Mouse (Mus musculus): ENCODE results near the gene Cep295nl.

Cep295nl gene

DNA sequence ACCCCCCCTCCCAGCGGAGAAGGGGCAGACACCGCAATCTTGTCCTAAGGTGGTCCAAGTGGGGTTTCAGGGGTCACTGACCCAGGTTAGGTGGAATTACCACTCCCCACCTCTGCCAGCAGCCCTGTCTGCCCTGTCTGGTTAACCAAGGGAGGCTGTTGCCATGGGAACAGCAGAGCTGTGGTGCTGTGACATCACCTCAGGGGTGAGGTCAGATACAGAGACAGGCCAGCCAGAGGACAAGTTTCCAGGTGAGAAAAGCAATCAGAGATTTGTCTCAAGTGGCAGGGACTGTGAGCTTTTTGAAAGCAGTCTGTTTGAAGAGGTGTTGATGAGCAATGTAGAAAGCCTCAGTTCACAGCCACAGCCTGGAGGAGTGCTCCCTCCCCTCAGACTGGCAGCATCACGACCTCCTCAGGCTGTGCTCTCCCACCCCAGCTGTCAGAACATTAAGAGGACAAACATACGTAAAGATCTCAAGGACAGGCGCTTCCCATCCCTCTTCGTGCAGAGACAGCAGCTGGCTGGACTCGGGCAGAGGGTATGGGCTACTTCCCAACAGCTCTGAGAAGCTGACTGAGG, at the start of gene Cep295nl:
Cep295nl (minus strand) TSS at position 101 of the 582 bp plus-strand sequence.
- DNase-seq, result no peak

DNA sequence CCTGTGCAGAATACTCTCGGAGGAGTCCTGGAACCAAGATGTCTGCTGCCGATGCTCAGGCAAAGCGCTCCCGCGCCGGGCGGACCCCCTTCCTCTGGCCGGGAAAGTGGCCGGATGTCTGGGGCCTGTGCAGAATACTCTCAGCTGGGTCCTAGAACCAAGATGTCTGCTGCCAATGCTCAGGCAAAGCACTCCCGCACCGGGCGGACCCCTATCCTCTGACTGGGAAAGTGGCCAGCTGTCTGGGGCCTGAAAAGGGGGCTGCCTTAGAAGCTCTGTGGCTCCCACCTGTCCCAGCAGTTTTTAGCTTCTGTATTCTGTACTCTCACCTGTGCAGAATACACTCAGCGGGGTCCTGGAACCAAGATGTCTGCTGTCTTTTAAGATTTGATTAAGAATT, 45.5 kb upstream of the Cep295nl start:
- DNase-seq, result peak; percentile 75

DNA sequence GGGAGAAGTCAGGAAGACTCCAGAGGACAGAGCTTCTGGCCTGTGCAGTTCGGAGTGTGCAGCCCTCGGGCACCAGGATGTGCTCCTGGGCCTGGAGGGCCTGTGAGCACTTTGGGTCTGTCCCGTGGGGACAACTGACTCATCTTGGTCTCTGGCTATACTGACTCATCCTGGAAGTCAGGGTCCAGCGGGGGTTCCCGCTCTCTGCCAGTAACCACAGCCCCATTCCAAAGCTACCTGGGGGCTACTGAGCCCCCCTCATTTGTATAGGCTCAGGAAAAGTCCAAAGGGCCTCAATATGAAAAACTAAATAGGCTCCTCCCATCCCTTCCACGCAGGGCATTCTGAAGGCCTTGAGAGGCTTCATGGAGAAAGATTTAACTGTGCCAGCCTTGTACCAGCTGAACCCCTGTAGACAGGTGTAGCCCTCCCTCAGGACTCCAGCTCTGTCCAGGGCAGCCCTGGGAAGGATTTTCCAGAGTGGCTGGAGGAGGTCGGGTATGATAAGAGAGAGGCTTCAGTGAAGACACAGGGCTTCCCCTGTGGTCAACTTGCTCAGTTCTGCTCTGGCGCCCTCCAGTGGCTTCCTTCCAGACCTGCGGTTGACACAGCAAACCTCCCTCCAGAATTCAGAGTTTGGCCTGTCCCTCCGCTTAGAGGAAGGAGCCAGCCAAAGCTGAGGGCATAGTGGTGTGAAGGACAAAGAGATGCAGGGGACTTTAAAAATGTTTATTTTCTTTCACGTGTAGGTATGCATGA, 37.1 kb upstream of the Cep295nl start:
- peak; percentile 97 for DNase-seq

DNA sequence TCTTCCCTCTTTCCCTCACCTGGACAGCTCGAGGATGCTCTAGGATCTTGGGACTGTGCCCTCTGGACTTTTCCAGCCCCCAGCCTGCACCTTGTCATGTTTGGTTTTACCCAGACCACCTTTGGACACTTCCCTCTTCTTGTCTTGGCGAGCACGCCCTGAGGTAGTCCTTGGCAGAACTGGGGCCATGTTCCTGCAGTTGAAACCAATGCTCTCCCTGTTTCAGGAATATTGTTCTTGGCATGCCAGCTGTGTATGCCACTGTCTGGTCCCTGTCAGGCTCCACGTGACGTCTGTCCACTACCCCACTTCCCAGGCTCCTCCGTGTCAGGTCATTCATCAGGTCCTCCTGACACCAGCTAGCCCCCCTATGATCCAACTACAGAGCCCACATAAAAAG, 36.4 kb upstream of the Cep295nl start:
- DNase-seq, result peak; percentile 92

DNA sequence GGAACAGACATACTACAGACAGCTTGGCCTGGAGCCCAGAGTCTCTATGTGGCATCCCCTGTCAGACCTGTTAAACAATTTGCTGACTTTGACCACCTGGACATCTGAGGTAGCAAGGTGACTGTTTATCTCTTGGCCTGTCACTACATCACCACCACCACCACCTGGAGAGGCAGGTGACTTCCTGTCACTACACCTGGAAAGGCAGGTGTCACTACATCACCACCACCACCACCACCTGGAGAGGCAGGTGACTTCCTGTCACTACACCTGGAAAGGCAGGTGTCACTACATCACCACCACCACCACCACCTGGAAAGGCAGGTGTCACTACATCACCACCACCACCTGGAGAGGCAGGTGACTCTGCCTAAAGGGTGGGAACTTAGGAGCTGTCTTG, 34.0 kb upstream of the Cep295nl start:
- DNase-seq, result peak; percentile 88

DNA sequence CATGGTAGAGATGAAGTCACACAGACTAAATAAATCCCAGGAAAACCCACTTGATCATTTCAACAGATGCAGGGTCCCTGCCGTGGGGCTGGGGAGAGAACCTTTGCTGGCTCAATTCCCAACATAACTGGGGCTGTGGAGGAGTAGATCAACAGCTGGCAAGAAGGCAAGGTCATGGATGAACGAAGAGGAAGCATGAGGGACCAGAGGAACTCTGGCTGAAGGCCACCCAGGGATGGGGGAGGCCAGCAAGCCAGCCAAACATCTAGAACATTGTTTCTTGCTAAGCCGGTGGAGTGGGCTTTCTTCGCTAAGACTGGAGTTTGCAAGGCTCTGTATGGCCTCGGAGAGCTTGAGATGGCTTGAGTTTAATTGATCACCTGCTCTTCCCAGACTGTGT, 33.6 kb upstream of the Cep295nl start:
- DNase-seq, result peak; percentile 89

DNA sequence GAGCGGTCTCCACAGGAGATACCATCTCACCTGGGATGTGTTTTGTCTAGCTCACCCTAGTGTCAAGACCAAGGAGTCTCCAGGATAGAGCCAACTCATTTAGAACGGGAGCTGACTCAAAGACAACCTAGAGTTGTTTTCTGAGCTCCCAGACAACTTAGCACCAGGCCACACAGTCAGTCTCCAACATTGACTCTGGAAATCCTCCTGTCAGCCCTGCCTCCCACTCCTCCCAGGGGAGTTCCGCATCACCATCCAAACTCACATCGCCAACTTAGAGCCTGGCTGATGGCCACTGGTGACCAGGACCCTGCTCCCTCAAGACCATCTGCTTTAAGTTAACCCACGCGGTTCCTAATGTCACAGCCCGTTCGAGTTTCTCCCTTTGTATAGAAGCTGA, 33.2 kb upstream of the Cep295nl start:
- DNase-seq, result peak; percentile 80

DNA sequence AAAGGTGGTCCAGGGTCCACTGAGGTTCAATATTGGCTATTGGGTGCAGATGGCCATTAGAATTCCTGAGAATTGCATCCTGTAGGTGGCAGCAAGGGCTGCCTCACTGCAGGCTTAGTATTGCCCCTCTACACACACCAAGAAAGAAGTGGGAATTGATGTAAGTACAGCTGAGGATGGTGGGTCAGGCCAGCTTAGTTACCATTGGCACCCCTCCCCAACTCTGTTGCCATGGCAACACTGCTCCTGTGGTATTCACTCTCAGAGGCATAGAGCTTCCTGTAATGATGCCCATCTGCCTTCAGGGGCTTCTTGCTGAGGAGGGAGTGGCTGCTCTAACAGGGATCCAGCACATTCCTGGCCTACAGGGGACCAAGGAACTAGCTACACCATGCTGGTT, 32.7 kb upstream of the Cep295nl start:
- DNase-seq, result peak; percentile 85

DNA sequence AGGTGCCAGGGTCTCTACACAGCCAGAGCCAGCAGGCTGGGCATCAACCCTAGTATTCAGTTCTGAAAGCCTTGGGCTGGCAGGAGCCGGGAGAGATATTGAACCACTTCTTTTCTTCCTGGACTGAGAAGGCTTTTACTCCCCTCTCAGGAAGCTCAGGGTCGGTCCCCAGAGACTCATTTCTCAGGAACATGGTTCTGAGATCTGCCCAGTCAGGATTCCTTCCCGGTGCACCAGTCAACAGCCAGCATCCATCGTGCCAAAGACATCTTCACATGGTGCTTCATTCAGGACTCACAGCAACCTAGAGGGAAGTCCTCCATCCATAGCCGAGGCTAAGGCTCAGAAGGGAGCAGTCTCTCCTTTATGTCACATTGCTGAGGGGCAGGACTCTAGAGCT, 32.2 kb upstream of the Cep295nl start:
- DNase-seq, result peak; percentile 82

DNA sequence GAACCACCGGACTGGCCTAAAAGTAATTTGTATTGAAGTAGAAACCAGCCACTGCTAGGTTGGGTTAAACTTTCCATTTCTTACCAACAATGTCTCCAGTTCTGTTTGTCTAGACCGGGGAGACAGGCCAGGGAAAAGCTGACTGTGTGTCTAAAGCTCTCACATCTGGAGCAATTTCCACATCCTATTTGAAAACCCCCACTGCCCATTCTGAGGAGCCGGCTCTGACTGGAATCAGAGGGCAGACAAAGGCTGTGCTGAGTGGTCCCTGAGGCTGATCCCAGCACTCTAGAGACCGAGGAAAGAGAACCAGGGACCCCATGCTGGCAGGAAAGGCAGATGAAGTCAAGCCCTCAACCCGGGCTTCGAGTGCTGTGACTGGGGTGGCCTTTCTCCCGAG, 30.3 kb upstream of the Cep295nl start:
- DNase-seq, result peak; percentile 78

DNA sequence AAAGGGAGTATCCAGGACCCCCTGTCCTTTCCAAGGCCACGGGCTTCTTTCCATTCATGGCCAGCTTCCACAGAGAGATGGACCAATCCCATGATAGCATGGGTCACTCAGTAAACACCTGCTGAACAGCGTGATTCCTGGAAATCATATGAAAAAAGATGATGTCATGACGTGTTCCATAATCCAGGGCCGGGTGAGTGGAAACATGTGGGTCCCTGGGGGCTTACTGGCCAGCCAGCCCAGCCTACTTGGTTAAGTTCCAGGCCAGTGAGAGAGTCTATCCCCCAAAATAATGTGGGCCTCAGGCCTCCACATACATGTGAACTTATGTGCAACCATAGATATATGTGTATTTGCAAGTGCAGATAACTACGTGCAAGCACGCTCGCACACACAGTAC, 29.6 kb upstream of the Cep295nl start:
- peak; percentile 93 for DNase-seq

DNA sequence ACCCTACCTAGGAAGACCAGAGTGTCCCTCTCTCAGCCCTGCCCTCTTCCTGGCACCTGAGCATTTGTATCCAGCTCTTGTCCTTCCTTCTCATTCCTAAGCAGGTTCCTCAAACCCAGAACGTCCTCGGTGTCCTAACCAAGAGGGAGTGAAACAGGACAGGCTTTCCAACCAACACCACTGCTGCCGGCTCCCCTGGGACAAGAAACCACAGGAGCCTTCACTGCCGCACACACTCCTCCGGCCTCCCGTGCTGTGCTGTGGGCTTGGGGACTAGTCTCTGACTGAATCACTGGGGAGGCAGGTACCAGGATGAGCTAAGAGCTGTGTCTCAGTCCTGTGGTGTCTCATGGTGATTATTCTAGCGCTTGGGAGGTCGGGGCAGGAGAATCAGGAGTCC, 27.4 kb upstream of the Cep295nl start:
- DNase-seq, result peak; percentile 83

DNA sequence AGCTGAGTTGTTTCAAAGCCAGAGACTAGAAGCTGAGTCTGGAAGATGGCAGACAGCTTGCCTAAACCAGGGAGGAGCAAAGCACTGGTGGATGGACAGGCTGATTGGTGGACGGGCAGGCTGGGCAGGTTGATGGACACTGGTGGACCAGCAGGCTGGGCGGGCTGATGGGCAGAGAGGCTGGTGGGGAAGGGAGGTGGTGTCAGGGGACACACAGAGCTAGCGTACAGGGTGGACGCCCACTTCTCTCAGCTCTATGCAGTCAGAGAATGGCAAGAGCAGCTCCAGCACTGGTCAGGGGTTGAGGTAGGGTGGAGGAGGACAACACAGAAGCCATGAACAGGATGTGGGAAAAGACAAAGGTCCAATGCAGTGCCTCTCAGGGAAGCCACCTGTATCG, 27.0 kb upstream of the Cep295nl start:
- DNase-seq, result peak; percentile 75

DNA sequence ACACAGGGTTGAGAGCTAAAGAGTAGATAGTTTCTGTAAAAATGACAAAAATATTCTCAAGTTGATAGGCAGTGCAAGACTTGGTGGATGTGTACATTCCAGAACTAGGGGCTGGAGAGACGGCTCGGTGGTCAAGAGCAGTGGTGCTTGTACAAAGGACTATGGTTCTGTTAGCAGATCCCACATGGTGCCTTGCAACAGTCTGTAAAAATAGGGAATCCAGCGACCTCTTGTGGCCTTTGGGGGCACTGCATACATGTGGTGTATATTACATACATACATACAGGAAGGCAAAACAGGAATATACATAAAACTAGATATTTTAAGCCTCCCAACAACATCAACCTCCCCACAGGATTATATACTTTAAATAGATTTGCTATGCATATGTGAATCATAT, 26.0 kb upstream of the Cep295nl start:
- peak; percentile 87 for DNase-seq

DNA sequence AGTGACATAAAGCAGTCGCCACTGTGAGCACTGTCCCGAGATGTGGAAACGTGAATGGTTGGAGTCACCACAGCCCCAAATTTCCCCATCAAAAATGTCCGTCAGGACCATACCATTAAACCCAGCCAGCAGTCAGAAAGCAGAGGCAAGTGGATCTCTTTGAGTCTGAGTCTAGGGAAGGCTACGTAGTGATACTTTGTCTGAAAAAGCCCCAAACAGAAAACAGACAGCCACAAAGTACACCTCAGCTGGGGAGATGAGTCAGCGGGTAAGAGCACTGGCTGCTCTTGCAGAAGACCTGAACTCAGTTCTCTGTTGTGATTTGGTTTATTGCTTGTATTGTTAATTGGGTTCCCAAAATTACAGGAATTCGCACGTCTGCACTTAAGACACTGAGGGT, 24.3 kb upstream of the Cep295nl start:
- no peak for DNase-seq

DNA sequence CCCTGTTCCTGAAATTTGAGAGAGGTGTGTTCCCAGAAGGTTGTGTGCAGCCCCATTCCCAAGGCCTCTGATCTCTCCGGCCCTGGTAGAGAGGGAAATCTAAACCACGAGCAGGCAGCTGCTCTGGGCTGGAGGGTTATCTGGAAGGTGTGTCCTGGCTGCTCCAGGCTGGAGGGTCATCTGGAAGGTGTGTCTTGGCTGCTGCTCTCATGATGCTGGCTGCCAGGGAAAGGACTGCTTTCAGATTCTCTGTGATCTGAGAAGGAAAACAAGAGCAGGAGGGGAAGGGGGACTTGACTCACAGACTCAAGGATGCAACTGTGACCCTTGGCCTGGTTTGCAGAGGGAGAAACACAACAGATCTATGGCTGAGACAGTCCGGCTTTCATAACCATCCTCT, 23.8 kb upstream of the Cep295nl start:
- peak; percentile 93 for DNase-seq

DNA sequence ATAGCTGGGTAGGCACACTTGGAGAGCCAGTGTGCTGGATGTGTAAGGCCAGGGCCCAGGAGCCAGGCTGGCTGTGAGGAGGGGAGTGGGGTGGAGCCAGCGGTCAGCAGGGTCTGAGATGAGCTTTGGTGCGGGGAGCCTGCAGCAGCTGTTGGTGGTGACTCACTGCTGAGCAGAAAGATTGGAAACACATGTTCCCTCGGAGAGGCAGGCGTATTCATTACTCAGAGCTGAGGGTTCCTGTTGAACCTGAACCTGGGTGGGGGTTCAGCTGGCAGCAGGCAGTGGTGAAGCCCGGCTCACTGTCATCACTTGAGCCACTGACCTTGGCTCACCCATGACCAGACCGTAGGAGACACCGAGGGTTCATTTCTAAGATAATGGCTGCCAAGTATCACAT, 22.9 kb upstream of the Cep295nl start:
- DNase-seq, result peak; percentile 98

DNA sequence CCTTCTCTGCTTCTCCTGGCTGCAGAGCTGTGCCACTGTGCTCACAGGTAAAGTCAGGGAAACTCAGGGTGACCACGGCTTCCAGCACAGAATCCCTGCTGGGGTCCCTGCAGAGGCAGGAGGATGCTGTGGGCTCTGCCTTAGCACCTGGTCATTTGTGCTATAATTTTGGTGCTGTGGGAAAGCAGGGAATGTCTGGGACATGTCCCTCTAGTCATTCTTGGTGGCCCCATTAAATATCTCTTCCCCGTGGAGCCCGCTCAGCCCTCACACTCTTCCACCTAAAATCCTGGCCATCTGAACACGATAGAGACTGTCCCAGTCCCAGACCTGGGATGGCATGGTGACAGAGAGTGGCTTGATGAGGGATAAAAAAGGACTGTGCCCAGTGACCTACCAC, 21.7 kb upstream of the Cep295nl start:
- peak; percentile 92 for DNase-seq

DNA sequence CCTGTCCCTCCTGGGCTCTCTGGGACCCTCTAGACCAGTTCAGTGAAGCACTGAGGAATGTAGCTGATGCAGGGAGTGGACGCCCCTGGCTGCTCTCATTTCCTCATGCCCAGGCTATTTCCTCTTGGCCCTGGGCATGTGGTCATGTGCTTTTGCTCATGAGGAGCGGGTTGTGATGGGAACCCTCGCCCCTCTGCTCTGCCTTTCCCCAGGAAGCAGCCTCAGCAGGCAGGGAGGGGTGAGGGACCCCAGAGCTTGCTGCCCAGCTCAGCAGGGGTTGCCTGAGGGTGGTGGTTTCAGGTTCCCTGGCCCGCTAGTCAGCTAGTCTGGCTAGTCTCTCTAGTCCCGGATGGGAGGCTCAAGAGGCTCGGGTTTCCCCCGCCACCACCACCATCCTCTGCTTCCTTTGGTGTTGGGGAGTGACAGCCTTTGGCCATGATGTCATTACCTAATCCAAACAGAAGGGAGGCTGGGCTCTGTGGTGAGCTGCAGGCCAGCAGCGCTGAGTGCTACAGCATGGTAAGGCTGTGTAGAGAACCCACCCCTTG, 20.7 kb upstream of the Cep295nl start:
- peak; percentile 99 for DNase-seq

DNA sequence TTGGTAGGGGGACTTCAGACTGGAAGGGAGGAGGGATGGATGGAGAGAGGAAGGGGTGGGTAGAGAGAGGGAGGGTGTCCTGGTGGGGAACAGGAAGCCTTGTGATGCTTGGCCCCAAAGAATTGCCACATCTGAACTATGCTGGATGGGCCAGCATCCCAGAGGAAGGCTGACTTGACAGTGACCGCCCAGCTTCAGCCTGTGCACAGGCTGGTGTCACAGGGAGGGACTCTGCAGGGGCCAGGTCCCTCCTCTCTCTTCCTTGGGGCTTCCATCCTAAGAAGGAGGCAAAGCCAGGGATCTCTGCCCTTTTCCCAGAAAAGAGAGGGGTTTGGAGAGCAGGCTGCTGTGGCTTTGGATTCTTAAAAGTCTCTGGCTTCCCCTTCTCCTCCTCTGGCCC, 20.2 kb upstream of the Cep295nl start:
- DNase-seq, result peak; percentile 98

DNA sequence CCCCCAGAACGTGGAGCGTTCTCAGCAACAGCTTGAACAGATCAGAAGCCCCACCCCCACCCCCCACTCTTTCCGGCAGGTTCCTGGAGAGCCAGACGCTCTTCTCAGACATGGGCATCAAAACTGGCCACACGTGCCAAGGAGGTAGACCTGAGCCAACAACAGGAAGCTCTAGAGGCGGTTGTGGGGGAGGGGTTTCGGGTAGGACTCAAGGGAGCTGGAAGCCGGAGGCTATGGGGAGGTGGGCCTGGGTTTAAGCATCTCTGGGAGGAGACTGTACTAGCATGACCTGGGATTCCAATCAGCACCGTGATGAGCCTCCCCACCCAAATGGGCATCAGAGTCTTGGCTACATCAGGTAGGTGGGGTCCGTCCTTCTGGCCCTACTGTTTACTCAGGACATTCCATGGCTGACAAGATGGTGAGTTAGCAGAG, 18.6 kb upstream of the Cep295nl start:
- peak; percentile 97 for DNase-seq

DNA sequence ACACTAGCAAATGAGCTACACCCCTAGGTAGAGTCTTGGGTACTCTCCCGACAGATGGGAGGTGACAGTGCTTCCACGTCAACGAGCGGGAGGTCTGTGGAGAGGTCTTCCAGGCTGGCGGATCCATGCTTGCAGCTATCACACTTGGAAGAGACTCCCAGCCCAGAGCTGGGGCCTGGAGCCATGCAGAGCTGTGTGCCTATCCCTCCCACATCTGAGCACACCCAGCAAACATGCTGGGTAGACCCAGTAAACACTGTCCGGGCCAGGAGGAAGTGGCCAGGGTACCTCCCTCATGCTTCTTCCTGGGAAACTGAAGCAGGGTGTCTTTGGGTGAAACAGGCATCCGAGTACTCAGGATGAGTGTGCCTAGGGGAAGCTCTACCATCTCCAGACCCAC, 18.2 kb upstream of the Cep295nl start:
- peak; percentile 98 for DNase-seq

DNA sequence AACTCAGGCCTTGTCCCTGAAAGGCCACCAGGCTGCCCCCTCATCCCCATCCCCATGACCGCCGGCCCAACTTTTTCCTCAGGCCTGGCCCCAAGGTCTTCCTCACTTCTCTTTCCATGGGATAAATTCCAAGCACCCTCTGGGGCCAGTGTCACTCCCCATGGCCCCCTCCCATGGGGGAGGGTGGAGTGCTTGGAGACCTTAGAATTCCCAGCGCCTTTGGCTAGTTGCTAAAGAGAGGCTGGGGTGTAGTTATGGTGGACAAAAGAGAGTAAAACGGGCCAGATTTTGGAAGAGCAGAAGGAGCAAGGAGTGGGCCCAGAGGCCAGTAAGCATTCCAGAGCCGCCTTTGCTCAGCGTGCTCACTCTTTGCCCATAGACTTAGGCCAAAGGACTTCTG, 13.3 kb upstream of the Cep295nl start, which contains the start of gene Timp2:
Timp2 (minus strand) TSS at position 101 of the 400 bp plus-strand sequence.
- no peak for DNase-seq

DNA sequence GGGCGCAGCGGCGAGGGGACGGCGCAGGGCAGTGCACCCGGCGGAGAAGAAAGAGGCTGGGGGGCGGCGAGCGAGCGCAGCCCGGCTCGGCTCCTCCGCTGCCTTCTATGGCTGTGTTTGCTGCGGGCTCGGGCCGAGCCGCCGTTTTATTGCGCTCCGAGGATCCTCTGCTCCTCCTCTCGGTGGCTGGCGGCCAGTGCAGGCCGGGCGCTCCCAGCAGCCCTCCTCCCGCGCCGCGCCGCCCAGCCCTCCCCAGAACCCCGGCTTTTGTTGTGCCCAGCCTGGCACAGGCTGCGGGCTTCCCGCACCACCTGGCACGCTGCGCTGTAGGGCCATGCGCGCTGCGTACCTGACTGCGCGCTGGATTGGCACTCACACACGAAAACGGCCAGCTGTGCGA, 12.9 kb upstream of the Cep295nl start:
- DNase-seq, result peak; percentile 99
